10 mouse cellular contexts compared by ENCODE assay signal in the genomic region with DNA sequence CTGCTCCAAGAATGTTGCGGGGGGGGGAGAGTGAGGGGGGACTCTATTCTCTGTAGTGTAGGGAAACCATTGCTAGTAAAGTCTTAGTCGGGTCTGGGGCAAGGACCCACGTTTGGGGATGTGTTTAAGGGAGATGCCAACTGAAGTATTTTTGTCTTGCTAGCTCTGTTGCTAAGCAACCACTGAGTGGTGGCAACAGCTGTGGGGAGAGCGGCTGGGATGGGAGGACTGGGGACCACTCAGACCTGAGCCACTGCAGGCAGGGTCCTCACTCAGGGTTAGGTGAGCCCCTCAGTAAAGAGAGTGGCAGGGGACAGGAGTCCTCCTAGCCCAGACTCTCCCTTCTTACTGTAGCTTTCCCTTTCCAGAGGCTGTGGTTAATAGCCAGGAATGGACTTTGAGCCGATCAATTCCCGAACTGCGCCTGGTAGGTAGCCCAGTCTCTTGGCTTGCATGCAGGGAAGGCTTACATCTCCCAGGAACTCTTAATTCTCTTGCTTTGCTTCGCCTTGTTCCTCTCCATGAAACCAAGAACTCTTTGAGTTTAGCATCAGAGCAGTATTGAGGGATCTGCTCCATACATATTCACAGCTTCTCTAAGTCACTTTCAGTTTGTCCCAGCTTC. TPM values are rescaled to one million over a fixed set of nuclear protein-coding genes. Genes with fewer than 3 reads are reported as not detected.
DNase-seq lines count a peak whose midpoint lies in the region; ATAC-seq lines count a peak whose summit lies in the region.
"Had no signal": no experiment of that assay in that cellular context is flagged by ENCODE, and none has a peak within 500 bp of the region (broad histone marks: within the 10 kb centered on the region; RNA-seq: fewer than 3 reads in every experiment).

No protein-coding gene starts in this region.

- H3K36me3 ChIP-seq in heart, embryonic 15.5 days = no peaks in the 10 kb centered on the region
- H3K36me3 ChIP-seq in embryonic facial prominence, embryonic 14.5 days (ENCODE audit: control insufficient read depth, insufficient read depth, low read length) = no peaks in the 10 kb centered on the region
- H3K36me3 ChIP-seq in limb, embryonic 10.5 days = no peaks in the 10 kb centered on the region
- no peaks in the 10 kb centered on the region for H3K36me3 ChIP-seq in neural tube, embryonic 12.5 days

- WGBS in heart, embryonic 15.5 days = 28% methylated on average over 8 of the region's 8 CpGs
- 36% methylated on average over 8 of the region's 8 CpGs for WGBS in embryonic facial prominence, embryonic 14.5 days
- 32% methylated on average over 8 of the region's 8 CpGs for WGBS in limb, embryonic 10.5 days
- 30% methylated on average over 8 of the region's 8 CpGs for WGBS in neural tube, embryonic 12.5 days

- no peaks in the 10 kb centered on the region for H3K9me3 ChIP-seq in heart, embryonic 15.5 days (replicated peaks)
- H3K9me3 ChIP-seq in embryonic facial prominence, embryonic 14.5 days (ENCODE audit: control insufficient read depth, low read length) = no peaks in the 10 kb centered on the region
- no peaks in the 10 kb centered on the region for H3K9me3 ChIP-seq in limb, embryonic 10.5 days (replicated peaks)
- H3K9me3 ChIP-seq in neural tube, embryonic 12.5 days = no peaks in the 10 kb centered on the region

- peaks cover 94% of the 10 kb centered on the region for H3K27me3 ChIP-seq in heart, embryonic 15.5 days
- peaks cover 70% of the 10 kb centered on the region for H3K27me3 ChIP-seq in embryonic facial prominence, embryonic 14.5 days (replicated peaks; ENCODE audit: control insufficient read depth, insufficient read depth, low read length)
- H3K27me3 ChIP-seq in limb, embryonic 10.5 days (ENCODE audit: low read depth, poor library complexity, severe bottlenecking) = peaks cover 95% of the 10 kb centered on the region
- peaks cover 72% of the 10 kb centered on the region for H3K27me3 ChIP-seq in neural tube, embryonic 12.5 days (replicated peaks)

- H3K9ac ChIP-seq in heart, embryonic 15.5 days = no peak overlapping the region
- H3K9ac ChIP-seq in embryonic facial prominence, embryonic 14.5 days (ENCODE audit: low read depth, low read length) = no peak overlapping the region
- no peak overlapping the region for H3K9ac ChIP-seq in neural tube, embryonic 12.5 days

- no peak for DNase-seq in heart, adult 11 months
- DNase-seq in embryonic facial prominence, embryonic 14.5 days (ENCODE audit: low spot score) = peak; percentile 77
- peak; percentile 56 for DNase-seq in limb, embryonic 10.5 days (ENCODE audit: low spot score)
- no peak for DNase-seq in ovary, postnatal 14 days (ENCODE audit: low spot score)
- no peak for DNase-seq in right cerebral cortex, postnatal 36 days (ENCODE audit: low spot score in 2 of 2)
- DNase-seq in spleen, postnatal 36 days (ENCODE audit: low spot score in 2 of 2) = no peak
- DNase-seq: adrenal gland, adult 8-10 months had no signal

- H3K4me2 ChIP-seq in heart, embryonic 15.5 days = peak overlapping the region; percentile 59
- H3K4me2 ChIP-seq in embryonic facial prominence, embryonic 14.5 days (ENCODE audit: low read depth, low read length) = peak overlapping the region; percentile 99; the same call in 1 of the 2 replicates
- H3K4me2 ChIP-seq in neural tube, embryonic 12.5 days (replicated peaks) = peak overlapping the region; percentile 98

- no peak overlapping the region for H3K27ac ChIP-seq in heart, embryonic 15.5 days
- no peak overlapping the region for H3K27ac ChIP-seq in embryonic facial prominence, embryonic 14.5 days (replicated peaks; ENCODE audit: low read depth, low read length)
- no peak overlapping the region for H3K27ac ChIP-seq in limb, embryonic 10.5 days
- H3K27ac ChIP-seq in neural tube, embryonic 12.5 days = no peak overlapping the region

- no peak for ATAC-seq in heart, embryonic 15.5 days (replicated peaks; ENCODE audit: insufficient number of reproducible peaks, insufficient read depth, low FRiP score, low read depth)
- peak; percentile 50; the same call in 1 of the 2 replicates for ATAC-seq in embryonic facial prominence, embryonic 14.5 days (ENCODE audit: low read depth)
- 0 out of 2 replicates have a peak, but pooled peaks have one; percentile 19 for ATAC-seq in neural tube, embryonic 12.5 days (ENCODE audit: low FRiP score, low read depth)

- peak overlapping the region; percentile 48; the same call in 1 of the 2 replicates for H3K4me3 ChIP-seq in heart, embryonic 15.5 days
- H3K4me3 ChIP-seq in embryonic facial prominence, embryonic 14.5 days (ENCODE audit: low read depth, low read length) = peak overlapping the region; percentile 63; the same call in 1 of the 2 replicates
- no peak overlapping the region for H3K4me3 ChIP-seq in limb, embryonic 10.5 days
- H3K4me3 ChIP-seq in neural tube, embryonic 12.5 days = 0 out of 2 replicates have a peak overlapping the region, but pooled peaks have one; percentile 70

- H3K4me1 ChIP-seq in heart, embryonic 15.5 days (replicated peaks) = peaks cover 38% of the 10 kb centered on the region
- peaks cover 20% of the 10 kb centered on the region for H3K4me1 ChIP-seq in embryonic facial prominence, embryonic 14.5 days (ENCODE audit: control insufficient read depth, insufficient read depth, low read length)
- peaks cover 45% of the 10 kb centered on the region for H3K4me1 ChIP-seq in limb, embryonic 10.5 days
- H3K4me1 ChIP-seq in neural tube, embryonic 12.5 days = peaks cover 44% of the 10 kb centered on the region

RNA-seq across cellular contexts. Expression of gene Agap2, which starts 7.0 kb away (rescaled TPM):
- polyA plus RNA-seq in heart, embryonic 15.5 days (2015; fragmentation: Nextera tagmentation; extraction: Ambion mirVana) = 0.62 TPM in 1 of 2 replicates, not detected in the other
- 0.45 and 0.72 TPM in 2 replicates for polyA plus RNA-seq in embryonic facial prominence, embryonic 14.5 days (2014; fragmentation: Nextera tagmentation; extraction: Ambion mirVana)
- 0.03 TPM in 1 of 2 replicates, not detected in the other for polyA plus RNA-seq in limb, embryonic 10.5 days (2016; fragmentation: Nextera tagmentation; extraction: Ambion mirVana)
- polyA plus RNA-seq in neural tube, embryonic 12.5 days (2016; fragmentation: Nextera tagmentation; extraction: Ambion mirVana) = 1.1 and 1.3 TPM in 2 replicates

RNA-seq across cellular contexts. Expression of gene Tspan31, which starts 12.0 kb away (rescaled TPM):
- 100 and 119 TPM in 2 replicates for polyA plus RNA-seq in heart, embryonic 15.5 days (2015; fragmentation: Nextera tagmentation; extraction: Ambion mirVana)
- polyA plus RNA-seq in embryonic facial prominence, embryonic 14.5 days (2014; fragmentation: Nextera tagmentation; extraction: Ambion mirVana) = 51.8 and 53.6 TPM in 2 replicates
- 169 and 181 TPM in 2 replicates for polyA plus RNA-seq in limb, embryonic 10.5 days (2016; fragmentation: Nextera tagmentation; extraction: Ambion mirVana)
- polyA plus RNA-seq in neural tube, embryonic 12.5 days (2016; fragmentation: Nextera tagmentation; extraction: Ambion mirVana) = 137 and 147 TPM in 2 replicates

RNA-seq across cellular contexts. Expression of gene Cdk4, which starts 18.8 kb away (rescaled TPM):
- 718 and 864 TPM in 2 replicates for polyA plus RNA-seq in heart, embryonic 15.5 days (2015; fragmentation: Nextera tagmentation; extraction: Ambion mirVana)
- 1,371 and 1,625 TPM in 2 replicates for polyA plus RNA-seq in embryonic facial prominence, embryonic 14.5 days (2014; fragmentation: Nextera tagmentation; extraction: Ambion mirVana)
- polyA plus RNA-seq in limb, embryonic 10.5 days (2016; fragmentation: Nextera tagmentation; extraction: Ambion mirVana) = 3,142 and 3,162 TPM in 2 replicates
- 1,857 and 1,896 TPM in 2 replicates for polyA plus RNA-seq in neural tube, embryonic 12.5 days (2016; fragmentation: Nextera tagmentation; extraction: Ambion mirVana)

RNA-seq across cellular contexts. Expression of gene March9, which starts 22.1 kb away (rescaled TPM):
- 0.13 and 0.25 TPM in 2 replicates for polyA plus RNA-seq in heart, embryonic 15.5 days (2015; fragmentation: Nextera tagmentation; extraction: Ambion mirVana)
- polyA plus RNA-seq in embryonic facial prominence, embryonic 14.5 days (2014; fragmentation: Nextera tagmentation; extraction: Ambion mirVana) = 1.5 and 2.0 TPM in 2 replicates
- 0.33 and 0.79 TPM in 2 replicates for polyA plus RNA-seq in limb, embryonic 10.5 days (2016; fragmentation: Nextera tagmentation; extraction: Ambion mirVana)
- 6.1 TPM in 2 replicates for polyA plus RNA-seq in neural tube, embryonic 12.5 days (2016; fragmentation: Nextera tagmentation; extraction: Ambion mirVana)
- polyA plus RNA-seq: liver, embryonic 16.5 days had no signal

RNA-seq across cellular contexts. Expression of gene Cyp27b1, which starts 34.1 kb away (rescaled TPM):
- 0.08 and 0.13 TPM in 2 replicates for polyA plus RNA-seq in heart, embryonic 15.5 days (2015; fragmentation: Nextera tagmentation; extraction: Ambion mirVana)
- 0.13 and 0.29 TPM in 2 replicates for polyA plus RNA-seq in embryonic facial prominence, embryonic 14.5 days (2014; fragmentation: Nextera tagmentation; extraction: Ambion mirVana)
- polyA plus RNA-seq in limb, embryonic 10.5 days (2016; fragmentation: Nextera tagmentation; extraction: Ambion mirVana) = 0.11 and 0.24 TPM in 2 replicates
- polyA plus RNA-seq in neural tube, embryonic 12.5 days (2016; fragmentation: Nextera tagmentation; extraction: Ambion mirVana) = 0.13 and 0.25 TPM in 2 replicates

Comparison
In these comparisons a context has a peak if more than half of its experiments do, and no peak if none do; other contexts are left out.
1. DNase-seq: peak in embryonic facial prominence, embryonic 14.5 days (single experiment) and limb, embryonic 10.5 days (single experiment); none in heart, adult 11 months (single experiment), ovary, postnatal 14 days (single experiment), right cerebral cortex, postnatal 36 days (0 of 2) and spleen, postnatal 36 days (0 of 2).
2. Peak in every context shown above with its lines, with median percentiles within 50 percentile points of each other: H3K4me2 ChIP-seq.